Mouse (Mus musculus) kidney, postnatal 36 days (tissue): ENCODE data around the gene Gm28308.

Source experiments
- DNase-seq, 2 experiments: peaks; one replicate each; pipeline ENCODE4 v3.0.0; 2021 to 2022; ENCODE audit warnings: mixed read lengths in 2 of 2

Gm28308 gene

GRCm38 (mm10) chr6:52152226-52153193, 60.6 kb downstream of the Gm28308 start:
- no peak for DNase-seq

- no peak for DNase-seq
Measured at GRCm38 (mm10) chr6:52151571-52151970, 61.6 kb downstream of the Gm28308 start.

- DNase-seq, result no peak
Measured at GRCm38 (mm10) chr6:52150401-52150966, 62.7 kb downstream of the Gm28308 start.

- no peak for DNase-seq
Measured at GRCm38 (mm10) chr6:52139115-52139514, 74.0 kb downstream of the Gm28308 start.

- no peak for DNase-seq
Measured at GRCm38 (mm10) chr6:52138576-52138975, 74.6 kb downstream of the Gm28308 start.

GRCm38 (mm10) chr6:52137841-52138535, 75.2 kb downstream of the Gm28308 start:
- DNase-seq, result no peak

GRCm38 (mm10) chr6:52123673-52124072, 89.5 kb downstream of the Gm28308 start:
- DNase-seq, result no peak

GRCm38 (mm10) chr6:52121173-52121572, 92.0 kb downstream of the Gm28308 start:
- no peak for DNase-seq

- peak in 1 of 2 experiments; percentile 22 for DNase-seq
Measured at GRCm38 (mm10) chr6:52118903-52119635, 94.1 kb downstream of the Gm28308 start.

GRCm38 (mm10) chr6:52115899-52116298, 97.2 kb downstream of the Gm28308 start:
- DNase-seq, result no peak
